8 mouse cellular contexts compared by ENCODE assay signal in genomic region chr8:48016538-48016937, GRCm38 (mm10). TPM values are rescaled to one million over a fixed set of nuclear protein-coding genes. Genes with fewer than 3 reads are reported as not detected.
DNase-seq lines count a peak whose midpoint lies in the region; ATAC-seq and TF ChIP-seq lines count a peak whose summit lies in the region.

No protein-coding gene starts in this region.

- POLR2A ChIA-PET in Patski (lab: Charles Lee), result interaction anchor here (0.7 to 1.7 kb wide), 3 partner anchors 22 to 76 kb away, joined by 3 to 4 read pairs (median 4); no protein-coding TSS in a partner anchor

- WGBS in forebrain, embryonic 15.5 days, result 25% methylated on average over 8 of the region's 8 CpGs
- 34% methylated on average over 8 of the region's 8 CpGs for WGBS in hindbrain, embryonic 11.5 days

- H3K27ac ChIP-seq in forebrain, embryonic 15.5 days (replicated peaks), result no peak overlapping the region
- H3K27ac ChIP-seq in hindbrain, embryonic 11.5 days (ENCODE audit: low read depth, low read length), result no peak overlapping the region

- no peak for DNase-seq in Patski (ENCODE audit: low read depth, low spot score)
- peak; percentile 90 for DNase-seq in hindbrain, embryonic 11.5 days (ENCODE audit: low spot score)
- peak; percentile 59 for DNase-seq in layer of hippocampus, adult 9-11 months
- DNase-seq in lung, postnatal 36 days, result peak; percentile 85
- DNase-seq in right cerebral cortex, postnatal 36 days (ENCODE audit: low spot score in 2 of 2), result peak; percentile 43 to 67
- peak; percentile 80 for DNase-seq in urinary bladder, postnatal 25 days (ENCODE audit: low spot score)

- no peaks in the 10 kb centered on the region for H3K36me3 ChIP-seq in forebrain, embryonic 15.5 days
- H3K36me3 ChIP-seq in hindbrain, embryonic 11.5 days (ENCODE audit: control insufficient read depth, insufficient read depth, low read length), result no peaks in the 10 kb centered on the region

- no peak overlapping the region for H3K9ac ChIP-seq in forebrain, embryonic 15.5 days (replicated peaks)
- H3K9ac ChIP-seq in hindbrain, embryonic 11.5 days (ENCODE audit: low read depth, low read length), result no peak overlapping the region

- in situ Hi-C loops in Patski (cut with MboI; ENCODE audit: low pct_unique_long_range_greater_than_20kb), result loop anchor here (5.0 to 10.0 kb wide), 3 partner anchors 84 to 272 kb away; no protein-coding TSS in a partner anchor

- H3K4me1 ChIP-seq in forebrain, embryonic 15.5 days, result no peaks in the 10 kb centered on the region
- H3K4me1 ChIP-seq in hindbrain, embryonic 11.5 days (replicated peaks; ENCODE audit: control insufficient read depth, insufficient read depth, low read length), result no peaks in the 10 kb centered on the region

- H3K4me2 ChIP-seq in forebrain, embryonic 15.5 days (replicated peaks), result no peak overlapping the region
- H3K4me2 ChIP-seq in hindbrain, embryonic 11.5 days (replicated peaks; ENCODE audit: low read depth, low read length), result no peak overlapping the region

- CTCF ChIA-PET in Patski (lab: Charles Lee), result interaction anchor here (0.6 to 3.7 kb wide), 26 partner anchors 9 to 165 kb away, joined by 3 to 40 read pairs (median 4); no protein-coding TSS in a partner anchor

- H3K27me3 ChIP-seq in Patski, result no peaks in the 10 kb centered on the region
- no peaks in the 10 kb centered on the region for H3K27me3 ChIP-seq in forebrain, embryonic 15.5 days
- H3K27me3 ChIP-seq in hindbrain, embryonic 11.5 days (ENCODE audit: control insufficient read depth, insufficient read depth, low read length), result no peaks in the 10 kb centered on the region

- peak; percentile 71 for ATAC-seq in Patski
- ATAC-seq in cerebellum, adult (ENCODE audit: insufficient number of reproducible peaks, low FRiP score, low TSS enrichment), result peak; percentile 84
- peak; percentile 60; the same call in 1 of the 2 replicates for ATAC-seq in forebrain, embryonic 15.5 days (replicated peaks)
- ATAC-seq in hindbrain, embryonic 11.5 days (ENCODE audit: low FRiP score), result peak; percentile 49; the same call in 1 of the 2 replicates

- peak; percentile 95 for TF ChIP-seq CTCF in Patski (IDR thresholded peaks at IDR 0.05)

- no peak overlapping the region for H3K4me3 ChIP-seq in forebrain, embryonic 15.5 days
- H3K4me3 ChIP-seq in hindbrain, embryonic 11.5 days (ENCODE audit: low read depth, low read length), result no peak overlapping the region

- no peaks in the 10 kb centered on the region for H3K9me3 ChIP-seq in forebrain, embryonic 15.5 days
- H3K9me3 ChIP-seq in hindbrain, embryonic 11.5 days (ENCODE audit: control insufficient read depth, low read length), result no peaks in the 10 kb centered on the region

RNA-seq across cellular contexts. Expression of gene Wwc2, which starts 25.8 kb away (rescaled TPM):
- 62.1 TPM for polyA plus RNA-seq in Patski (2021)
- 4.1 and 4.2 TPM in 2 replicates for polyA plus RNA-seq in forebrain, embryonic 15.5 days (2015; fragmentation: Nextera tagmentation; extraction: Ambion mirVana)
- 8.6 and 10.0 TPM in 2 replicates for polyA plus RNA-seq in hindbrain, embryonic 11.5 days (2014; fragmentation: Nextera tagmentation; extraction: Ambion mirVana)
